ENCODE assay signal across 16 mouse cellular contexts in genomic region chr4:30312438-30312837, GRCm38 (mm10).
A peak's percentile ranks its signal among the peaks of the same experiment; 100 is the strongest.
DNase-seq lines count a peak whose midpoint lies in the region; ATAC-seq and TF ChIP-seq lines count a peak whose summit lies in the region.
"Had no signal": no experiment of that assay in that cellular context is flagged by ENCODE, and none has a peak within 500 bp of the region (broad histone marks: within the 10 kb centered on the region; RNA-seq: fewer than 3 reads in every experiment).

No protein-coding gene starts in this region.

- H3K4me3 ChIP-seq in neural tube, embryonic 15.5 days (replicated peaks): no peak overlapping the region
- no peak overlapping the region for H3K4me3 ChIP-seq in hindbrain, embryonic 14.5 days (replicated peaks; ENCODE audit: low read length)
- no peak overlapping the region for H3K4me3 ChIP-seq in midbrain, embryonic 14.5 days (replicated peaks; ENCODE audit: low read depth, low read length)
- H3K4me3 ChIP-seq in lung, postnatal 0 days (ENCODE audit: low read depth, low read length): no peak overlapping the region
- H3K4me3 ChIP-seq: embryonic facial prominence, embryonic 15.5 days; heart, adult 2 months had no signal

- H3K4me1 ChIP-seq in neural tube, embryonic 15.5 days: 0 out of 2 replicates have a peak, but pooled peaks cover 2% of the 10 kb centered on the region
- no peaks in the 10 kb centered on the region; the same call in 1 of the 2 replicates for H3K4me1 ChIP-seq in hindbrain, embryonic 14.5 days (replicated peaks; ENCODE audit: control insufficient read depth, insufficient read depth, low read length)
- peaks cover 9% of the 10 kb centered on the region; the same call in 1 of the 2 replicates for H3K4me1 ChIP-seq in midbrain, embryonic 14.5 days (ENCODE audit: control insufficient read depth, insufficient read depth, low read length)
- no peaks in the 10 kb centered on the region for H3K4me1 ChIP-seq in lung, postnatal 0 days (ENCODE audit: insufficient read depth, low read depth, low read length)
- H3K4me1 ChIP-seq: embryonic facial prominence, embryonic 15.5 days had no signal

- no peak for TF ChIP-seq CTCF in lung, postnatal 0 days (IDR thresholded peaks at IDR 0.05)

- 42% methylated on average over 2 of the region's 2 CpGs for WGBS in neural tube, embryonic 15.5 days
- WGBS in hindbrain, embryonic 14.5 days: 29% methylated on average over 2 of the region's 2 CpGs
- 9% methylated on average over 2 of the region's 2 CpGs for WGBS in midbrain, embryonic 14.5 days
- 50% methylated on average over 2 of the region's 2 CpGs for WGBS in lung, postnatal 0 days

- no peak for TF ChIP-seq EP300 in lung, postnatal 0 days (IDR thresholded peaks at IDR 0.05)

- no peak for ATAC-seq in neural tube, embryonic 15.5 days (ENCODE audit: low FRiP score)
- ATAC-seq in hindbrain, embryonic 14.5 days (ENCODE audit: low FRiP score): peak; percentile 34; the same call in 1 of the 2 replicates
- ATAC-seq in midbrain, embryonic 14.5 days (ENCODE audit: low FRiP score, low TSS enrichment): peak; percentile 62; the same call in 1 of the 2 replicates
- no peak for ATAC-seq in lung, postnatal 0 days
- ATAC-seq: liver, postnatal 0 days had no signal

- H3K27me3 ChIP-seq in neural tube, embryonic 15.5 days (replicated peaks): no peaks in the 10 kb centered on the region
- no peaks in the 10 kb centered on the region for H3K27me3 ChIP-seq in hindbrain, embryonic 14.5 days (ENCODE audit: control insufficient read depth, insufficient read depth, low read length)
- peaks cover 3% of the 10 kb centered on the region; the same call in 1 of the 2 replicates for H3K27me3 ChIP-seq in midbrain, embryonic 14.5 days (ENCODE audit: control insufficient read depth, insufficient read depth, low read length)
- no peaks in the 10 kb centered on the region for H3K27me3 ChIP-seq in lung, postnatal 0 days (replicated peaks; ENCODE audit: insufficient read depth, low read length)
- H3K27me3 ChIP-seq: embryonic facial prominence, embryonic 15.5 days had no signal

- DNase-seq in neural tube, embryonic 10.5 days (ENCODE audit: extremely low spot score, low spot score): no peak
- DNase-seq in hindbrain, embryonic 14.5 days (ENCODE audit: low spot score): no peak
- DNase-seq in midbrain, embryonic 14.5 days: peak; percentile 71
- DNase-seq in spleen, postnatal 10 days (ENCODE audit: low spot score in 2 of 2): no peak
- no peak for DNase-seq in lung, postnatal 0 days (ENCODE audit: low spot score)
- no peak for DNase-seq in kidney, adult 8-10 months
- DNase-seq: adrenal gland, postnatal 25 days; cerebellum, adult 9-11 months; gastrocnemius, postnatal 14 days; heart, adult 2 months; kidney, adult 9 months; liver; liver, postnatal 0 days; thymus, postnatal 4 days had no signal

- no peak overlapping the region for H3K27ac ChIP-seq in neural tube, embryonic 15.5 days (replicated peaks)
- peak overlapping the region; percentile 38; the same call in 1 of the 2 replicates for H3K27ac ChIP-seq in hindbrain, embryonic 14.5 days
- peak overlapping the region; percentile 49; the same call in 1 of the 2 replicates for H3K27ac ChIP-seq in midbrain, embryonic 14.5 days (replicated peaks; ENCODE audit: low read depth, low read length)
- H3K27ac ChIP-seq in lung, postnatal 0 days (ENCODE audit: low read length): no peak overlapping the region
- H3K27ac ChIP-seq: embryonic facial prominence, embryonic 15.5 days; heart, adult 2 months had no signal

- H3K9me3 ChIP-seq in neural tube, embryonic 15.5 days (replicated peaks): no peaks in the 10 kb centered on the region
- no peaks in the 10 kb centered on the region for H3K9me3 ChIP-seq in hindbrain, embryonic 14.5 days (ENCODE audit: control insufficient read depth, low read length)
- H3K9me3 ChIP-seq in midbrain, embryonic 14.5 days (ENCODE audit: control insufficient read depth, low read length): no peaks in the 10 kb centered on the region
- H3K9me3 ChIP-seq in lung, postnatal 0 days (ENCODE audit: low read length): no peaks in the 10 kb centered on the region
- H3K9me3 ChIP-seq: embryonic facial prominence, embryonic 15.5 days had no signal

- H3K9ac ChIP-seq in neural tube, embryonic 15.5 days (replicated peaks): no peak overlapping the region
- H3K9ac ChIP-seq in hindbrain, embryonic 14.5 days: no peak overlapping the region
- H3K9ac ChIP-seq in midbrain, embryonic 14.5 days (replicated peaks; ENCODE audit: low read length): no peak overlapping the region
- H3K9ac ChIP-seq in lung, postnatal 0 days (replicated peaks; ENCODE audit: low read depth): no peak overlapping the region
- H3K9ac ChIP-seq: embryonic facial prominence, embryonic 15.5 days; liver, postnatal 0 days had no signal

- peak overlapping the region; percentile 13; the same call in 1 of the 2 replicates for H3K4me2 ChIP-seq in neural tube, embryonic 15.5 days
- H3K4me2 ChIP-seq in hindbrain, embryonic 14.5 days (replicated peaks): peak overlapping the region; percentile 31
- peak overlapping the region; percentile 36 for H3K4me2 ChIP-seq in midbrain, embryonic 14.5 days (ENCODE audit: low read length)
- no peak overlapping the region for H3K4me2 ChIP-seq in lung, postnatal 0 days (replicated peaks; ENCODE audit: low read depth, low read length)
- H3K4me2 ChIP-seq: embryonic facial prominence, embryonic 15.5 days had no signal

- H3K36me3 ChIP-seq in neural tube, embryonic 15.5 days: no peaks in the 10 kb centered on the region
- H3K36me3 ChIP-seq in hindbrain, embryonic 14.5 days (replicated peaks; ENCODE audit: control insufficient read depth, insufficient read depth): no peaks in the 10 kb centered on the region
- H3K36me3 ChIP-seq in midbrain, embryonic 14.5 days (ENCODE audit: control insufficient read depth, insufficient read depth, low read length): no peaks in the 10 kb centered on the region
- H3K36me3 ChIP-seq in lung, postnatal 0 days (ENCODE audit: insufficient read depth, low read length): no peaks in the 10 kb centered on the region
- H3K36me3 ChIP-seq: embryonic facial prominence, embryonic 15.5 days had no signal

Comparison
In these comparisons a context has a peak if more than half of its experiments do, and no peak if none do; other contexts are left out.
1. ATAC-seq: peak in hindbrain, embryonic 14.5 days (single experiment) and midbrain, embryonic 14.5 days (single experiment); none in neural tube, embryonic 15.5 days (single experiment) and lung, postnatal 0 days (single experiment).
2. H3K27ac ChIP-seq: peak in hindbrain, embryonic 14.5 days (single experiment) and midbrain, embryonic 14.5 days (single experiment); none in neural tube, embryonic 15.5 days (single experiment) and lung, postnatal 0 days (single experiment).